Mouse (Mus musculus): ENCODE data around the gene Lrrc27.

- TF ChIP-seq CTCF (IDR thresholded peaks at IDR 0.05; ENCODE audit: control insufficient read depth, insufficient read depth, low read length) (no peak), POLR2A (IDR thresholded peaks at IDR 0.05; ENCODE audit: borderline replicate concordance, control insufficient read depth, low read depth, low read length) (no peak)
Measured at GRCm38 (mm10) chr7:139188634-139189207, 24.1 kb upstream of the Lrrc27 start.

Measured in bone marrow, adult 2 months (tissue).